Mouse (Mus musculus) frontal cortex, postnatal 25 days (tissue): ENCODE measurements around the gene Klk11.

Experiments used
- DNase-seq, 2 experiments: peaks; one replicate each; pipeline ENCODE4 v3.0.0; 2022; ENCODE audit warnings: low spot score in 2 of 2

The Klk11 gene

GRCm38 (mm10) chr7:43796355-43796754 is 22.0 kb downstream of the Klk11 start:
- no peak for DNase-seq

- DNase-seq, result no peak
Observed at GRCm38 (mm10) chr7:43797333-43797769, 22.9 kb downstream of the Klk11 start, which contains the start of gene Klk8. Klk8 (plus strand) TSS chr7:43797577.

GRCm38 (mm10) chr7:43797844-43798462 is 23.5 kb downstream of the Klk11 start:
- DNase-seq, result no peak

GRCm38 (mm10) chr7:43799876-43800275 is 25.5 kb downstream of the Klk11 start:
- no peak for DNase-seq

- no peak for DNase-seq
Observed at GRCm38 (mm10) chr7:43810994-43811393, 36.6 kb downstream of the Klk11 start, which contains the start of gene Klk7. Klk7 (plus strand) TSS chr7:43811294.

GRCm38 (mm10) chr7:43815211-43815610 is 40.8 kb downstream of the Klk11 start:
- no peak for DNase-seq

- no peak for DNase-seq
Observed at GRCm38 (mm10) chr7:43816746-43817145, 42.3 kb downstream of the Klk11 start.

GRCm38 (mm10) chr7:43821581-43821980 is 47.2 kb downstream of the Klk11 start:
- DNase-seq, result no peak

- DNase-seq, result no peak
Observed at GRCm38 (mm10) chr7:43824199-43824598, 49.8 kb downstream of the Klk11 start, which contains the start of gene Klk6. Klk6 (plus strand) TSS chr7:43824499.

- no peak for DNase-seq
Observed at GRCm38 (mm10) chr7:43826056-43826455, 51.7 kb downstream of the Klk11 start.

- DNase-seq, result no peak
Observed at GRCm38 (mm10) chr7:43827706-43828105, 53.3 kb downstream of the Klk11 start.
